Mouse (Mus musculus) forebrain, embryonic 11.5 days (tissue): ENCODE data around the gene Magi2. TPM values are rescaled to one million over a fixed set of nuclear protein-coding genes. Genes with fewer than 3 reads are reported as not detected.
A peak's percentile ranks its signal among the peaks of the same experiment; 100 is the strongest.

ENCODE experiments used
- ATAC-seq: fragments of 200-750 bp; cut with Nextera tagmentation; replicated peaks from 2 replicates; pipeline ENCODE4 v1.8.0; 2017; ENCODE audit warnings: moderate TSS enrichment; ENCODE audit not compliant: low FRiP score
- DNase-seq: peaks from one replicate; pipeline ENCODE4 v3.0.0-alpha.2; 2017; ENCODE audit warnings: low spot score
- H3K27ac ChIP-seq: fragments of 300-500 bp; sonication (generic); 2 replicates; pipeline ENCODE4 v1.5.1; 2014; ENCODE audit warnings: low read depth, low read length
- H3K27me3 ChIP-seq: fragments of 300-500 bp; sonication (generic); 2 replicates; pipeline ENCODE4 v1.6.1; 2014; ENCODE audit warnings: mild to moderate bottlenecking, low read length, mixed read lengths; ENCODE audit not compliant: control insufficient read depth, insufficient read depth
- H3K36me3 ChIP-seq: fragments of 300-500 bp; sonication (generic); 2 replicates; pipeline ENCODE4 v1.6.1; 2014; ENCODE audit warnings: mild to moderate bottlenecking, low read length, moderate library complexity, mixed read lengths; ENCODE audit not compliant: control insufficient read depth, insufficient read depth
- H3K4me1 ChIP-seq: fragments of 300-500 bp; sonication (generic); replicated peaks from 2 replicates; pipeline ENCODE4 v1.6.1; 2014; ENCODE audit warnings: low read length, mixed read lengths; ENCODE audit not compliant: control insufficient read depth, insufficient read depth
- H3K4me2 ChIP-seq: fragments of 300-500 bp; sonication (generic); 2 replicates; pipeline ENCODE4 v1.6.1; 2014; ENCODE audit warnings: low read depth, mild to moderate bottlenecking, low read length, moderate library complexity, mixed read lengths; ENCODE audit not compliant: severe bottlenecking
- H3K4me3 ChIP-seq: fragments of 300-500 bp; sonication (generic); 2 replicates; pipeline ENCODE4 v1.5.1; 2014; ENCODE audit warnings: low read depth, low read length
- H3K9ac ChIP-seq: fragments of 300-500 bp; sonication (generic); 2 replicates; pipeline ENCODE4 v1.6.1; 2014; ENCODE audit warnings: low read length
- H3K9me3 ChIP-seq: fragments of 300-500 bp; sonication (generic); 2 replicates; pipeline ENCODE4 v1.6.1; 2016; ENCODE audit warnings: low read length, mixed read lengths; ENCODE audit not compliant: control insufficient read depth
- WGBS: fragments of 180-500 bp; shearing (Covaris S2); extraction: QIAGEN DNeasy Blood & Tissue Kit; methylation state at CpG from one replicate; pipeline ENCODE4 v1.1.7; 2014; 5-methylcytosine and 5-hydroxymethylcytosine counted together
- polyA plus RNA-seq: library from polyadenylated mRNA; unstranded; fragments of >200 nt; fragmentation: Nextera tagmentation; extraction: Ambion mirVana; gene quantifications from 2 replicates; pipeline ENCODE4 v1.2.1, GENCODE M21; 2014

The Magi2 gene
- polyA plus RNA-seq, 1 experiment from 2014 or later = 10.2 TPM

GRCm38 (mm10) chr5:20620596-20621511 lies 1394.0 kb downstream of the Magi2 start:
- WGBS = 87% methylated on average over 7 of the region's 7 CpGs
- no peak overlapping the region for H3K4me2 ChIP-seq
- no peak overlapping the region for H3K27ac ChIP-seq
- H3K36me3 ChIP-seq = no peaks in the 10 kb centered on the region
- no peaks in the 10 kb centered on the region for H3K27me3 ChIP-seq
- no peak for DNase-seq
- no peak for ATAC-seq
- no peak overlapping the region for H3K4me3 ChIP-seq
- H3K4me1 ChIP-seq = 0 out of 2 replicates have a peak, but pooled peaks cover 2% of the 10 kb centered on the region
- H3K9me3 ChIP-seq = no peaks in the 10 kb centered on the region
- H3K9ac ChIP-seq = no peak overlapping the region

GRCm38 (mm10) chr5:20622417-20622816 lies 1395.6 kb downstream of the Magi2 start:
- no peak for DNase-seq
- 55% methylated on average over 3 of the region's 3 CpGs for WGBS
- Histone ChIP-seq H3K9ac (no peak overlapping the region), H3K9me3 (no peaks in the 10 kb centered on the region), H3K27me3 (no peaks in the 10 kb centered on the region), H3K4me2 (no peak overlapping the region), H3K36me3 (no peaks in the 10 kb centered on the region), H3K4me1 (0 out of 2 replicates have a peak, but pooled peaks cover 2% of the 10 kb centered on the region), H3K27ac (no peak overlapping the region), H3K4me3 (no peak overlapping the region)
- 0 out of 2 replicates have a peak, but pooled peaks have one; percentile 36 for ATAC-seq

GRCm38 (mm10) chr5:20622837-20623573 lies 1396.2 kb downstream of the Magi2 start:
- DNase-seq (no peak), ATAC-seq (peak; percentile 56; the same call in 1 of the 2 replicates)
- Histone ChIP-seq H3K27me3 (no peaks in the 10 kb centered on the region), H3K4me3 (no peak overlapping the region), H3K4me1 (0 out of 2 replicates have a peak, but pooled peaks cover 2% of the 10 kb centered on the region), H3K27ac (no peak overlapping the region), H3K9me3 (no peaks in the 10 kb centered on the region), H3K36me3 (no peaks in the 10 kb centered on the region), H3K9ac (no peak overlapping the region), H3K4me2 (no peak overlapping the region)
- 46% methylated on average over 10 of the region's 10 CpGs for WGBS

- DNase-seq (no peak), ATAC-seq (no peak)
- Histone ChIP-seq H3K4me2 (no peak overlapping the region), H3K27ac (no peak overlapping the region), H3K36me3 (no peaks in the 10 kb centered on the region), H3K4me1 (0 out of 2 replicates have a peak, but pooled peaks cover 2% of the 10 kb centered on the region), H3K27me3 (no peaks in the 10 kb centered on the region), H3K9me3 (no peaks in the 10 kb centered on the region), H3K9ac (no peak overlapping the region), H3K4me3 (no peak overlapping the region)
- WGBS = 80% methylated on average over 2 of the region's 2 CpGs
Observed at GRCm38 (mm10) chr5:20625117-20625516, 1398.3 kb downstream of the Magi2 start.

GRCm38 (mm10) chr5:20628954-20629601 lies 1402.2 kb downstream of the Magi2 start:
- Histone ChIP-seq H3K4me1 (no peaks in the 10 kb centered on the region), H3K9ac (no peak overlapping the region), H3K36me3 (no peaks in the 10 kb centered on the region), H3K4me2 (no peak overlapping the region), H3K9me3 (no peaks in the 10 kb centered on the region), H3K27me3 (no peaks in the 10 kb centered on the region), H3K27ac (no peak overlapping the region), H3K4me3 (no peak overlapping the region)
- WGBS = 71% methylated on average over 4 of the region's 4 CpGs
- no peak for DNase-seq
- no peak for ATAC-seq

GRCm38 (mm10) chr5:20634046-20634769 lies 1407.4 kb downstream of the Magi2 start:
- Histone ChIP-seq H3K9me3 (no peaks in the 10 kb centered on the region), H3K36me3 (no peaks in the 10 kb centered on the region), H3K4me1 (no peaks in the 10 kb centered on the region), H3K9ac (no peak overlapping the region), H3K27me3 (no peaks in the 10 kb centered on the region), H3K27ac (no peak overlapping the region), H3K4me2 (no peak overlapping the region), H3K4me3 (no peak overlapping the region)
- no peak for ATAC-seq
- no peak for DNase-seq
- WGBS = 76% methylated on average over 14 of the region's 14 CpGs

- no peaks in the 10 kb centered on the region for H3K9me3 ChIP-seq
- 74% methylated on average over 8 of the region's 8 CpGs for WGBS
- H3K9ac ChIP-seq = no peak overlapping the region
- no peak overlapping the region for H3K4me2 ChIP-seq
- H3K36me3 ChIP-seq = no peaks in the 10 kb centered on the region
- no peak overlapping the region for H3K4me3 ChIP-seq
- DNase-seq (no peak), ATAC-seq (no peak)
- H3K4me1 ChIP-seq = no peaks in the 10 kb centered on the region
- H3K27me3 ChIP-seq = no peaks in the 10 kb centered on the region
- no peak overlapping the region for H3K27ac ChIP-seq
Observed at GRCm38 (mm10) chr5:20634822-20635221, 1408.0 kb downstream of the Magi2 start.
